Mouse (Mus musculus) kidney, adult 2 months (tissue): Measurements from ENCODE around the gene Wwc2. TPM values are rescaled to one million over a fixed set of nuclear protein-coding genes. Genes with fewer than 3 reads are reported as not detected.

Source experiments
- DNase-seq: peaks from one replicate; pipeline ENCODE4 v3.0.0; 2021
- H3K27ac ChIP-seq: fragments of 200-500 bp; 2 replicates; pipeline ENCODE4 v1.5.1; 2012; ENCODE audit warnings: low read depth, low read length, control low read depth, inconsistent platforms; ENCODE audit not compliant: insufficient read depth
- H3K27me3 ChIP-seq: fragments of 200-500 bp; replicated peaks from 2 replicates; pipeline ENCODE4 v1.6.1; 2012; ENCODE audit warnings: mild to moderate bottlenecking, moderate library complexity, low read length, inconsistent platforms; ENCODE audit not compliant: control insufficient read depth, insufficient read depth
- H3K36me3 ChIP-seq: fragments of 200-500 bp; 2 replicates; pipeline ENCODE4 v1.6.1; 2012; ENCODE audit warnings: mild to moderate bottlenecking, moderate library complexity, low read length, inconsistent platforms; ENCODE audit not compliant: control insufficient read depth, insufficient read depth
- H3K4me1 ChIP-seq: fragments of 200-500 bp; 2 replicates; pipeline ENCODE4 v1.6.1; 2011; ENCODE audit warnings: low read length; ENCODE audit not compliant: control insufficient read depth, insufficient read depth
- H3K4me3 ChIP-seq: fragments of 200-500 bp; 2 replicates; pipeline ENCODE4 v1.5.1; 2011; ENCODE audit warnings: mild to moderate bottlenecking, low read depth, low read length, control low read depth; ENCODE audit not compliant: insufficient read depth
- CTCF ChIP-seq: fragments of 200-500 bp; conservative IDR thresholded peaks from 2 replicates; pipeline ENCODE4 v1.5.1; 2011; ENCODE audit warnings: low read depth, mild to moderate bottlenecking, control low read depth, low read length, moderate library complexity, mixed read lengths; ENCODE audit not compliant: insufficient read depth, insufficient read length
- POLR2A ChIP-seq: fragments of 200-500 bp; IDR thresholded peaks from one replicate; pipeline ENCODE4 v1.6.1; 2011; ENCODE audit warnings: low read depth, low read length, control low read depth
- WGBS: fragments of 180-500 bp; shearing (Covaris S2); methylation state at CpG from one replicate; pipeline ENCODE4 v1.1.7; 2018; 5-methylcytosine and 5-hydroxymethylcytosine counted together
- polyA plus RNA-seq: library from polyadenylated mRNA; depleted of rRNA; stranded (reverse); fragments of >200 nt; gene quantifications from 2 replicates; pipeline ENCODE4 v1.2.3, GENCODE M21; 2012

The Wwc2 gene
- polyA plus RNA-seq, 1 experiment: 20.4 TPM

- H3K27me3 ChIP-seq: no peaks in the 10 kb centered on the region
- peaks cover 33% of the 10 kb centered on the region for H3K4me1 ChIP-seq
- WGBS: 34% methylated on average over 2 of the region's 2 CpGs
- peak overlapping the region; percentile 63 for H3K27ac ChIP-seq
- TF ChIP-seq CTCF (no peak), POLR2A (no peak)
- peak; percentile 52 for DNase-seq
- no peak overlapping the region for H3K4me3 ChIP-seq
- H3K36me3 ChIP-seq: no peaks in the 10 kb centered on the region
Measured at GRCm38 (mm10) chr8:47915521-47915920, 75.2 kb downstream of the Wwc2 start.

DNA sequence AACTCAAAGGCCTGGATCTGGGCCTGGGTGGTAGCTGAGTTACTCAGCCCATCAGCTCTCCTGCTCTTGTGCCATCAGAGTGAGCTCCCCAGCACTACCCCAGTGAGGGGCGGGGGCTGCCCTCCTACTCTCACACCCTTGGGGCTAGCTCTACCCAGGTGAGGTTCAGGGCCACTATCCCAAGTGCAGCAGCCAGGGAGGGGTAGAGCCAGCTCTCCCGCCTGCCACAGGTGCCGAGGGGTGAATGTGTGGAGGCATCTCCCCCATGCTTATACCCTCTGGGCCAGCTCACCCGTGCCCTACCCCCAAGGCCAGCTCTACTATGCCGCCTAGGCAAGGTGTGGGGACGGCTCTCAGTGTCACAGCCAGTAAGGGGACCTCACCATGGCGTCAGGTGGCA, 75.8 kb downstream of the Wwc2 start:
- DNase-seq: no peak
- Histone ChIP-seq H3K27ac (no peak overlapping the region), H3K4me1 (peaks cover 33% of the 10 kb centered on the region), H3K36me3 (no peaks in the 10 kb centered on the region), H3K27me3 (no peaks in the 10 kb centered on the region), H3K4me3 (no peak overlapping the region)
- TF ChIP-seq CTCF (no peak), POLR2A (no peak)
- WGBS: 74% methylated on average over 7 of the region's 7 CpGs

GRCm38 (mm10) chr8:47914161-47914560, 76.6 kb downstream of the Wwc2 start:
- Histone ChIP-seq H3K36me3 (no peaks in the 10 kb centered on the region), H3K27ac (no peak overlapping the region), H3K27me3 (no peaks in the 10 kb centered on the region), H3K4me3 (no peak overlapping the region), H3K4me1 (peaks cover 33% of the 10 kb centered on the region)
- 49% methylated on average over 8 of the region's 8 CpGs for WGBS
- no peak for DNase-seq
- no peak for TF ChIP-seq POLR2A

GRCm38 (mm10) chr8:47913621-47914020, 77.1 kb downstream of the Wwc2 start:
- Histone ChIP-seq H3K4me1 (peaks cover 33% of the 10 kb centered on the region), H3K4me3 (no peak overlapping the region), H3K36me3 (no peaks in the 10 kb centered on the region), H3K27me3 (no peaks in the 10 kb centered on the region), H3K27ac (no peak overlapping the region)
- WGBS: 42% methylated on average over 9 of the region's 9 CpGs
- peak; percentile 73 for DNase-seq
- TF ChIP-seq POLR2A (no peak), CTCF (no peak)

- WGBS: 97% methylated on average over 11 of the region's 11 CpGs
- H3K27ac ChIP-seq: no peak overlapping the region
Measured at GRCm38 (mm10) chr8:47909681-47910080, 81.0 kb downstream of the Wwc2 start.

GRCm38 (mm10) chr8:47907056-47907455, 83.7 kb downstream of the Wwc2 start:
- Histone ChIP-seq H3K4me3 (no peak overlapping the region), H3K4me1 (0 out of 2 replicates have a peak, but pooled peaks cover 3% of the 10 kb centered on the region), H3K27ac (no peak overlapping the region), H3K36me3 (no peaks in the 10 kb centered on the region), H3K27me3 (no peaks in the 10 kb centered on the region)
- WGBS: 89% methylated on average over 9 of the region's 9 CpGs
- TF ChIP-seq CTCF: no peak
- TF ChIP-seq POLR2A: no peak
- DNase-seq: no peak

More at GRCm38 (mm10) chr8:47909681-47910080, 81.0 kb downstream of the Wwc2 start:
- no peak for TF ChIP-seq POLR2A
- no peak for TF ChIP-seq CTCF
- DNase-seq: no peak
- H3K36me3 ChIP-seq: no peaks in the 10 kb centered on the region
- H3K27me3 ChIP-seq: no peaks in the 10 kb centered on the region
- no peak overlapping the region for H3K4me3 ChIP-seq
- H3K4me1 ChIP-seq: peaks cover 6% of the 10 kb centered on the region

GRCm38 (mm10) chr8:47906142-47906541, 84.6 kb downstream of the Wwc2 start:
- 0 out of 2 replicates have a peak, but pooled peaks cover 3% of the 10 kb centered on the region for H3K4me1 ChIP-seq
- H3K4me3 ChIP-seq: no peak overlapping the region
- 87% methylated on average over 9 of the region's 9 CpGs for WGBS
- no peak overlapping the region for H3K27ac ChIP-seq
- TF ChIP-seq CTCF (no peak), POLR2A (no peak)
- H3K27me3 ChIP-seq: no peaks in the 10 kb centered on the region
- no peaks in the 10 kb centered on the region for H3K36me3 ChIP-seq
- DNase-seq: no peak
